Mouse (Mus musculus): ENCODE data around the gene Troap.

The Troap gene

GRCm38 (mm10) chr15:99083258-99083657 is 8.9 kb downstream of the Troap start:
- in situ Hi-C loops (cut with MboI, MseI): no loop called here

GRCm38 (mm10) chr15:99083867-99084557 is 9.6 kb downstream of the Troap start:
- in situ Hi-C loops (cut with MboI, MseI): no loop called here

GRCm38 (mm10) chr15:99084618-99085017 is 10.2 kb downstream of the Troap start:
- in situ Hi-C loops (cut with MboI, MseI): loop anchor here in 1 of 2 experiments (5.0 kb wide), 1 partner anchor 43 kb away; the partner anchor contains the start of gene Spats2

GRCm38 (mm10) chr15:99085997-99086396 is 11.6 kb downstream of the Troap start:
- in situ Hi-C loops (cut with MboI, MseI): loop anchor here in 1 of 2 experiments (5.0 kb wide), 1 partner anchor 41 kb away; the partner anchor contains the start of gene Spats2

GRCm38 (mm10) chr15:99087253-99088075 is 13.1 kb downstream of the Troap start, which contains the start of gene C1ql4:
Gene C1ql4, minus strand, starts transcription at chr15:99087817.
- in situ Hi-C loops (cut with MboI, MseI): loop anchor here in 1 of 2 experiments (5.0 kb wide), 1 partner anchor 40 kb away; the partner anchor contains the start of gene Spats2

GRCm38 (mm10) chr15:99088292-99088691 is 13.9 kb downstream of the Troap start:
- in situ Hi-C loops (cut with MboI, MseI): loop anchor here in 1 of 2 experiments (5.0 kb wide), 1 partner anchor 39 kb away; the partner anchor contains the start of gene Spats2

GRCm38 (mm10) chr15:99089069-99089468 is 14.7 kb downstream of the Troap start:
- in situ Hi-C loops (cut with MboI, MseI): loop anchor here in 1 of 2 experiments (5.0 kb wide), 1 partner anchor 38 kb away; the partner anchor contains the start of gene Spats2

- in situ Hi-C loops (cut with MboI, MseI): no loop called here
Observed at GRCm38 (mm10) chr15:99092870-99093269, 18.5 kb downstream of the Troap start, which contains the start of gene Dnajc22. Gene Dnajc22, plus strand, starts transcription at chr15:99093170.

- in situ Hi-C loops (cut with MboI, MseI): no loop called here
Observed at GRCm38 (mm10) chr15:99093291-99094258, 19.2 kb downstream of the Troap start.

- in situ Hi-C loops (cut with MboI, MseI): no loop called here
Observed at GRCm38 (mm10) chr15:99094631-99095270, 20.4 kb downstream of the Troap start.

- in situ Hi-C loops (cut with MboI, MseI): no loop called here
Observed at GRCm38 (mm10) chr15:99095356-99095755, 21.0 kb downstream of the Troap start.

- in situ Hi-C loops (cut with MboI, MseI): no loop called here
Observed at GRCm38 (mm10) chr15:99096061-99096793, 21.9 kb downstream of the Troap start.

- in situ Hi-C loops (cut with MboI, MseI): no loop called here
Observed at GRCm38 (mm10) chr15:99096831-99097500, 22.6 kb downstream of the Troap start.

GRCm38 (mm10) chr15:99097840-99098492 is 23.6 kb downstream of the Troap start:
- in situ Hi-C loops (cut with MboI, MseI): no loop called here

GRCm38 (mm10) chr15:99098493-99098861 is 24.1 kb downstream of the Troap start:
- in situ Hi-C loops (cut with MboI, MseI): no loop called here

GRCm38 (mm10) chr15:99099139-99099556 is 24.8 kb downstream of the Troap start:
- in situ Hi-C loops (cut with MboI, MseI): no loop called here

GRCm38 (mm10) chr15:99099984-99100383 is 25.6 kb downstream of the Troap start:
- in situ Hi-C loops (cut with MboI, MseI): no loop called here

- in situ Hi-C loops (cut with MboI, MseI): no loop called here
Observed at GRCm38 (mm10) chr15:99105238-99105637, 30.9 kb downstream of the Troap start.

GRCm38 (mm10) chr15:99107866-99108265 is 33.5 kb downstream of the Troap start:
- in situ Hi-C loops (cut with MboI, MseI): no loop called here
